Mouse (Mus musculus): ENCODE measurements at regions not wholly inside any gene's neighbourhood (a gene's known extent, or its start where the extent isn't known, plus 50 kb on each side); places are given as distances from the start of the nearest gene placed in this dataset.

GRCm38 (mm10) chr7:145135971-145136370, 71.9 kb downstream of the 1810010D01Rik start:
- DNase-seq (ENCODE audit: low spot score): no peak

GRCm38 (mm10) chr7:145132506-145132905, 75.4 kb downstream of the 1810010D01Rik start:
- no peak for DNase-seq (ENCODE audit: low spot score)

- no peak for DNase-seq (ENCODE audit: low spot score)
These were observed 76.3 kb downstream of the 1810010D01Rik start for GRCm38 (mm10) chr7:145131438-145132159.

- DNase-seq (ENCODE audit: low spot score): no peak
These were observed 77.9 kb downstream of the 1810010D01Rik start for GRCm38 (mm10) chr7:145129971-145130370.

- peak; percentile 71 for DNase-seq (ENCODE audit: low spot score)
These were observed 80.3 kb downstream of the 1810010D01Rik start for GRCm38 (mm10) chr7:145127661-145128060.

- peak; percentile 65 for DNase-seq (ENCODE audit: low spot score)
These were observed 80.7 kb downstream of the 1810010D01Rik start for GRCm38 (mm10) chr7:145127180-145127579.

GRCm38 (mm10) chr7:145123996-145124601, 83.8 kb downstream of the 1810010D01Rik start:
- no peak for DNase-seq (ENCODE audit: low spot score)

- DNase-seq (ENCODE audit: low spot score): no peak
These were observed 85.4 kb downstream of the 1810010D01Rik start for GRCm38 (mm10) chr7:145122471-145122870.

GRCm38 (mm10) chr7:145118406-145118805, 89.5 kb downstream of the 1810010D01Rik start:
- no peak for DNase-seq (ENCODE audit: low spot score)

GRCm38 (mm10) chr7:145114660-145115059, 93.3 kb downstream of the 1810010D01Rik start:
- peak; percentile 63 for DNase-seq (ENCODE audit: low spot score)

GRCm38 (mm10) chr7:145114145-145114544, 93.8 kb downstream of the 1810010D01Rik start:
- DNase-seq (ENCODE audit: low spot score): no peak

- no peak for DNase-seq (ENCODE audit: low spot score)
These were observed 94.9 kb downstream of the 1810010D01Rik start for GRCm38 (mm10) chr7:145112887-145113531.

- DNase-seq (ENCODE audit: low spot score): no peak
These were observed 95.6 kb downstream of the 1810010D01Rik start for GRCm38 (mm10) chr7:145112146-145112830.

- no peak for DNase-seq (ENCODE audit: low spot score)
These were observed 96.4 kb downstream of the 1810010D01Rik start for GRCm38 (mm10) chr7:145111252-145112131.

- peak; percentile 72 for DNase-seq (ENCODE audit: low spot score)
These were observed 97.2 kb downstream of the 1810010D01Rik start for GRCm38 (mm10) chr7:145110657-145111251.

- no peak for DNase-seq (ENCODE audit: low spot score)
These were observed 97.9 kb downstream of the 1810010D01Rik start for GRCm38 (mm10) chr7:145110028-145110427.

- no peak for DNase-seq (ENCODE audit: low spot score)
These were observed 98.4 kb downstream of the 1810010D01Rik start for GRCm38 (mm10) chr7:145109471-145109870.

- no peak for DNase-seq (ENCODE audit: low spot score)
These were observed 98.9 kb downstream of the 1810010D01Rik start for GRCm38 (mm10) chr7:145108994-145109393.

GRCm38 (mm10) chr7:145107575-145108170, 100.2 kb downstream of the 1810010D01Rik start:
- no peak for DNase-seq (ENCODE audit: low spot score)

GRCm38 (mm10) chr7:145106494-145106849, 101.4 kb downstream of the 1810010D01Rik start:
- no peak for DNase-seq (ENCODE audit: low spot score)
